Mouse (Mus musculus): ENCODE measurements at regions not wholly inside any gene's neighbourhood (a gene's known extent, or its start where the extent isn't known, plus 50 kb on each side); places are given as distances from the start of the nearest gene placed in this dataset.

DNA sequence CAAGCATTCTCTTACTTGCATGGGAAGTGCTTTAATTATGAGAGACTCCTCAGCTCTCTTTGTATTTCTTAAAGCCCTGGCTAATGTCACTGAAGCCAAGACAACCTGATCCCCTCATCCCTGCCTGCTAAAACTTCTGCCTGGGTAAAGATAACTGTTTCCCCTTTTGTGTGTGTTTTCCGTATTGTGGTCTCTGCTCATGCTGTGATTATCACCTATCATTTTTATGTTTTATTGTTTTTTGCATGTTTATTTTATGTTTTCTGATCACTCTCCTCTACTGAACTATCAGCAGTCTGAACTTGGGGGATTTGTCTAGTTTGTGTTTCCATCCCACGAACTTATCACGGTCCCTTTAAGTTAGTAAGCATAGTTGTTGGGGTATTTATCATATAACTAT lies 100.1 kb upstream of the Prdm1 start:
- WGBS, result 89% methylated on average over 3 of the region's 3 CpGs
- H3K4me2 ChIP-seq (ENCODE audit: low read depth, low read length, severe bottlenecking), result no peak overlapping the region
- no peak overlapping the region for H3K4me3 ChIP-seq (ENCODE audit: low read depth, low read length)
- no peaks in the 10 kb centered on the region for H3K27me3 ChIP-seq (ENCODE audit: control insufficient read depth, insufficient read depth, low read length)
- no peak for DNase-seq (ENCODE audit: low spot score)
- H3K4me1 ChIP-seq (replicated peaks; ENCODE audit: control insufficient read depth, insufficient read depth, low read length), result no peaks in the 10 kb centered on the region
- H3K27ac ChIP-seq (ENCODE audit: low read depth, low read length), result no peak overlapping the region
- no peaks in the 10 kb centered on the region for H3K9me3 ChIP-seq (ENCODE audit: control insufficient read depth, low read length)
- ATAC-seq (replicated peaks; ENCODE audit: low FRiP score), result no peak
- no peak overlapping the region for H3K9ac ChIP-seq (ENCODE audit: low read length)
- no peaks in the 10 kb centered on the region for H3K36me3 ChIP-seq (ENCODE audit: control insufficient read depth, insufficient read depth, low read length)

DNA sequence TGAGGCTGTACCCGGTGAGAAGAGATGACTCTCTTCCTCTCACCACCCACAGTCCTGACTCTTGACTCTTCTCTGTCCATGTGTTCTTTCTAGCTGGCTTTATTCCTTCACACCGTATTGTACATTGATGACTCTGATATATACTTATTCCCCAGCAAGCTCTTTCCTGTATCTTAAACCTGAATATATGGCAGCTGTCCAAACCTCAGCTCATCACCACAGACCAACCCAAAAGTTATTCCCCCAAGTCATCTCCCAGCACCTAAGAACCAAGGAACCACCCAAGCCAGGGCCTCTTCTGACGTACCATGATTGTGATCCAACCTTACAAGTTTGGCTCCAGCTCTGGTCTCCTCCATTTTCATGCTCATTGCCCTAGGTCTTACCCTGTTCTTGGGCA lies 99.1 kb upstream of the Prdm1 start:
- ATAC-seq (replicated peaks; ENCODE audit: low FRiP score), result no peak
- WGBS, result 96% methylated on average over 3 of the region's 3 CpGs

DNA sequence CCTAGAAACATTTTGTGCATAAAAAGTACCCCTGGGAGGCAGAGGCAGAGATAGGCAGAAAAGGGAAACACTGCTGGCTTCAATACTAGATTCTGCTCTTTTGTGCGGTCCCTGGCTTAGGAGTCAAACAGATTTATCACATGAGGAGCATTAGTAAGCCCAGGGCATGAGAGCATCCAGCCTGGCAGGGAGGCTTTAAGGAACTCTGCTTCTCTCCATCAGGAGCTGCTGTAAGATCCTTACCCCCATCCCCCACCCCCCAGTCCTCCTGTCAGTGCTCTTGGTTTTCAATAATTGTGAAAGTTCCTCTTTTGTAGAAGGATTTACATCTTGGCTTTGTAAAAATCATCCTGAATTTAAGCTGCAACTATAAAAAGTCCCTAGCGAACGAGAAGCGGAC lies 97.2 kb upstream of the Prdm1 start:
- H3K4me1 ChIP-seq (replicated peaks; ENCODE audit: control insufficient read depth, insufficient read depth, low read length), result no peaks in the 10 kb centered on the region
- H3K27ac ChIP-seq (ENCODE audit: low read depth, low read length), result no peak overlapping the region
- H3K36me3 ChIP-seq (ENCODE audit: control insufficient read depth, insufficient read depth, low read length), result no peaks in the 10 kb centered on the region
- ATAC-seq (replicated peaks; ENCODE audit: low FRiP score), result no peak
- WGBS, result 67% methylated on average over 4 of the region's 4 CpGs
- H3K4me3 ChIP-seq (ENCODE audit: low read depth, low read length), result no peak overlapping the region
- H3K4me2 ChIP-seq (ENCODE audit: low read depth, low read length, severe bottlenecking), result no peak overlapping the region
- H3K9me3 ChIP-seq (ENCODE audit: control insufficient read depth, low read length), result no peaks in the 10 kb centered on the region
- H3K27me3 ChIP-seq (ENCODE audit: control insufficient read depth, insufficient read depth, low read length), result no peaks in the 10 kb centered on the region
- no peak overlapping the region for H3K9ac ChIP-seq (ENCODE audit: low read length)
- DNase-seq (ENCODE audit: low spot score), result no peak

More for the DNA sequence above, 99.1 kb upstream of the Prdm1 start:
- H3K9ac ChIP-seq (ENCODE audit: low read length), result no peak overlapping the region
- H3K27me3 ChIP-seq (ENCODE audit: control insufficient read depth, insufficient read depth, low read length), result no peaks in the 10 kb centered on the region
- no peaks in the 10 kb centered on the region for H3K4me1 ChIP-seq (replicated peaks; ENCODE audit: control insufficient read depth, insufficient read depth, low read length)
- H3K27ac ChIP-seq (ENCODE audit: low read depth, low read length), result no peak overlapping the region
- H3K4me2 ChIP-seq (ENCODE audit: low read depth, low read length, severe bottlenecking), result no peak overlapping the region
- H3K4me3 ChIP-seq (ENCODE audit: low read depth, low read length), result no peak overlapping the region
- H3K36me3 ChIP-seq (ENCODE audit: control insufficient read depth, insufficient read depth, low read length), result no peaks in the 10 kb centered on the region
- DNase-seq (ENCODE audit: low spot score), result no peak
- no peaks in the 10 kb centered on the region for H3K9me3 ChIP-seq (ENCODE audit: control insufficient read depth, low read length)

DNA sequence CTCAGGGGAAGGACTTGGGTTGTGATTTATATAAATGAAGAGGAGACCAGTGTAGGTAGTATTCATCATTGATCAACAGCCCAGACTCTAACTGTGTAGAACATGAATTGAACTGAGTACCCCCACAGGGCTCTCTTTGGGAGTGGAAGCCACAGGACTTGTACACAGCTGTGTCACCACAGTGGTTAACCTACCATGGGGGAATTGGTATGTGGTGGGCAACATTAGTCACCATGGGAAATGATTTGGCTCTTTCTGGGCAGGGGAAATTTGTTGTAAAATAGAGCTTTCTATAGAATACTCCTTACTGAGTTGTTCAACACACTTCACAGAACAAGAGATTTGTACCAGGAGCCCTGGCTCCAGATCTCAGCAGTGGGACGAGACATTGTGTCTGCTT lies 87.3 kb upstream of the Prdm1 start:
- no peaks in the 10 kb centered on the region for H3K4me1 ChIP-seq (replicated peaks; ENCODE audit: control insufficient read depth, insufficient read depth, low read length)
- H3K27ac ChIP-seq (ENCODE audit: low read depth, low read length), result no peak overlapping the region
- no peaks in the 10 kb centered on the region for H3K27me3 ChIP-seq (ENCODE audit: control insufficient read depth, insufficient read depth, low read length)
- no peak overlapping the region for H3K9ac ChIP-seq (ENCODE audit: low read length)
- H3K4me2 ChIP-seq (ENCODE audit: low read depth, low read length, severe bottlenecking), result no peak overlapping the region
- no peaks in the 10 kb centered on the region for H3K9me3 ChIP-seq (ENCODE audit: control insufficient read depth, low read length)
- no peak for ATAC-seq (replicated peaks; ENCODE audit: low FRiP score)
- DNase-seq (ENCODE audit: low spot score), result no peak
- no peak overlapping the region for H3K4me3 ChIP-seq (ENCODE audit: low read depth, low read length)
- 72% methylated on average over 1 of the region's 1 CpGs for WGBS
- no peaks in the 10 kb centered on the region for H3K36me3 ChIP-seq (ENCODE audit: control insufficient read depth, insufficient read depth, low read length)

DNA sequence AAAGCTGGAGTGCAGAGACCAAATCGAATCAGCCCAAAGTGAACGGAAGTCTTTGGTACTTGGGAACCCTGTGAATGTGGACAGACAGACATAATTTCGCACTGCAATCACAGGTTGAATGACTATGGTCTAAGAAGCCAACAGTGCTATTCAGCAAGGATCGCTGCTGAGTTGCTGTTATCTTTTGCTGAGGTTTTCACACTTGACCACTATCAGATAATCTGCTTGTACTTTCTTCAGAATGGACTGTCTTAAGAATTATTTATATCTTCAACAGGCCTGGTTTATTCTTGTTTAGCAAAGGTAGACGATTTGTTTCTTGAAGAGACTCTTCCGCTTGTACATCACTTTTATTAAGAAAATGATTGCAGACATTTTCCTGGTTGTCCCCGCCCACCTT lies 84.3 kb upstream of the Prdm1 start:
- Histone ChIP-seq H3K4me2 (ENCODE audit: low read depth, low read length, severe bottlenecking) (no peak overlapping the region), H3K4me3 (ENCODE audit: low read depth, low read length) (no peak overlapping the region), H3K36me3 (ENCODE audit: control insufficient read depth, insufficient read depth, low read length) (no peaks in the 10 kb centered on the region), H3K4me1 (replicated peaks; ENCODE audit: control insufficient read depth, insufficient read depth, low read length) (no peaks in the 10 kb centered on the region), H3K9ac (ENCODE audit: low read length) (no peak overlapping the region), H3K9me3 (ENCODE audit: control insufficient read depth, low read length) (no peaks in the 10 kb centered on the region), H3K27me3 (ENCODE audit: control insufficient read depth, insufficient read depth, low read length) (no peaks in the 10 kb centered on the region), H3K27ac (ENCODE audit: low read depth, low read length) (no peak overlapping the region)
- no peak for DNase-seq (ENCODE audit: low spot score)
- no peak for ATAC-seq (replicated peaks; ENCODE audit: low FRiP score)
- 91% methylated on average over 7 of the region's 7 CpGs for WGBS

DNA sequence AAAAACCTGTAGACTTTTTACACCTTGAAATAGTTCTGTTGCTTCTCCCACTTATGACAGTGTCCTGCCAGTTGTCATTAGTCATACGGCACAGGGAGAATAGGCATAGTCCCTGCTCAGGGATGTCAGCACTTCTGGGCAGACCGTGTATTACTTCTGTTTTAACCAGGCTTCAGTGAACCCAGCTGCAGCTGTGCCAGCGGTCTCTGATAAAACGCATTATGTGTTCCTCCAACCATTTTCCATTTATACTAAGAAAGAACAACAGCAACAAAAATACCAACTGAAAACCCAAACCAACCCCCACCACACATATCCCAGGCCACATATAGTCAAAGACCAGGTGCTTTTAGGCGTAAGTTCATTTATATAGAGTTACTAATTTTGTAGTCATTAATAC lies 83.1 kb upstream of the Prdm1 start:
- ATAC-seq (replicated peaks; ENCODE audit: low FRiP score), result no peak
- WGBS, result 91% methylated on average over 5 of the region's 5 CpGs
- DNase-seq (ENCODE audit: low spot score), result no peak
- H3K4me2 ChIP-seq (ENCODE audit: low read depth, low read length, severe bottlenecking), result no peak overlapping the region
- H3K4me1 ChIP-seq (replicated peaks; ENCODE audit: control insufficient read depth, insufficient read depth, low read length), result no peaks in the 10 kb centered on the region
- H3K9me3 ChIP-seq (ENCODE audit: control insufficient read depth, low read length), result no peaks in the 10 kb centered on the region
- H3K9ac ChIP-seq (ENCODE audit: low read length), result no peak overlapping the region
- H3K4me3 ChIP-seq (ENCODE audit: low read depth, low read length), result no peak overlapping the region
- H3K27ac ChIP-seq (ENCODE audit: low read depth, low read length), result no peak overlapping the region
- no peaks in the 10 kb centered on the region for H3K27me3 ChIP-seq (ENCODE audit: control insufficient read depth, insufficient read depth, low read length)
- H3K36me3 ChIP-seq (ENCODE audit: control insufficient read depth, insufficient read depth, low read length), result no peaks in the 10 kb centered on the region

DNA sequence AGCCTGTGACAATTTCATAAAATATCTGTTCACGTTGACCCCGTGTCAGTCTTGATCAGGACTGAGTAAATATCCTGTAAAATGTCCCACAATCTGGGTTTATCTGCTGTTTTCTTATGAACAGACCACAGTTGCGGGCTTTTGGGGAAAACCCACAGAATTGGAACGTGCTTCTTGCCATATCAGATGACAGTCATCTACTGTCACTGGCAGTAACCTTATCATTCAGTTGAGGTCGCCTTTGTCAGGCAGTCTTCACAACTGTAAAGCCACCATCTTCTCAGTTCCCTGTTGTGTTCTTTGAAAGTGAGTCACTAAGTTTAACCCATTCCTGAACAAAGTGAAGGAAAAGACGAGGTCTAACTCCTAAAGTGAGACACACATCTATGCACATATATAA lies 80.9 kb upstream of the Prdm1 start:
- no peaks in the 10 kb centered on the region for H3K27me3 ChIP-seq (ENCODE audit: control insufficient read depth, insufficient read depth, low read length)
- H3K36me3 ChIP-seq (ENCODE audit: control insufficient read depth, insufficient read depth, low read length), result no peaks in the 10 kb centered on the region
- no peak overlapping the region for H3K9ac ChIP-seq (ENCODE audit: low read length)
- H3K4me2 ChIP-seq (ENCODE audit: low read depth, low read length, severe bottlenecking), result no peak overlapping the region
- ATAC-seq (replicated peaks; ENCODE audit: low FRiP score) (no peak), DNase-seq (ENCODE audit: low spot score) (no peak)
- no peak overlapping the region for H3K4me3 ChIP-seq (ENCODE audit: low read depth, low read length)
- H3K27ac ChIP-seq (ENCODE audit: low read depth, low read length), result no peak overlapping the region
- no peaks in the 10 kb centered on the region for H3K4me1 ChIP-seq (replicated peaks; ENCODE audit: control insufficient read depth, insufficient read depth, low read length)
- H3K9me3 ChIP-seq (ENCODE audit: control insufficient read depth, low read length), result no peaks in the 10 kb centered on the region
- 86% methylated on average over 6 of the region's 6 CpGs for WGBS

DNA sequence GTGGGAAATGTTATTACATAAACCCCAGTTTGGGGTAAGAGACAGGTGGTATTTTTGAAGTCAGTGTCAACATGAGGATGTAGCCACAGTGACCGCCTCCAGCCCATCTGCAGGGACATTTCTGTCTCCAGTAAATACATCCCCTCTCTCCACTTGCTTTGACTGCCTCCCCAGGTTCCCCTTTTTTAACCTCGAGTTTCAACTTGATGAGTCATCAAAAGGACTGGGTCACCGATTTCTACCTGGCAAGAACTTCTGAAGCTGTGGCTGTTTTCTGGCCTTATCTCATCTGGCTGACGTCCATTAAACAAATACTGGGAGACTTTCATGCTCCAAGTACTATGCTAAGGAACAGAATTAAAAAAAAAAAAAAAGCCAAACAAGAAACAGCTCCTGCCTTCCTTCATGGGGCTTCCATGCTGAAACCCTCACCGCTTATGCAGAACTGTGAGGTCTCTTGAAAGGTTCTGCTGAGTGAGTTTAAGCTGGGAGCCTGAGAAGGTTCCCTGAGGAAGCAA lies 79.1 kb upstream of the Prdm1 start:
- ATAC-seq (replicated peaks; ENCODE audit: low FRiP score) (no peak), DNase-seq (ENCODE audit: low spot score) (no peak)
- no peak overlapping the region for H3K4me3 ChIP-seq (ENCODE audit: low read depth, low read length)
- H3K4me2 ChIP-seq (ENCODE audit: low read depth, low read length, severe bottlenecking), result no peak overlapping the region
- H3K36me3 ChIP-seq (ENCODE audit: control insufficient read depth, insufficient read depth, low read length), result no peaks in the 10 kb centered on the region
- 84% methylated on average over 5 of the region's 5 CpGs for WGBS
- H3K9me3 ChIP-seq (ENCODE audit: control insufficient read depth, low read length), result no peaks in the 10 kb centered on the region
- no peaks in the 10 kb centered on the region for H3K27me3 ChIP-seq (ENCODE audit: control insufficient read depth, insufficient read depth, low read length)
- no peak overlapping the region for H3K9ac ChIP-seq (ENCODE audit: low read length)
- no peaks in the 10 kb centered on the region for H3K4me1 ChIP-seq (replicated peaks; ENCODE audit: control insufficient read depth, insufficient read depth, low read length)
- no peak overlapping the region for H3K27ac ChIP-seq (ENCODE audit: low read depth, low read length)

DNA sequence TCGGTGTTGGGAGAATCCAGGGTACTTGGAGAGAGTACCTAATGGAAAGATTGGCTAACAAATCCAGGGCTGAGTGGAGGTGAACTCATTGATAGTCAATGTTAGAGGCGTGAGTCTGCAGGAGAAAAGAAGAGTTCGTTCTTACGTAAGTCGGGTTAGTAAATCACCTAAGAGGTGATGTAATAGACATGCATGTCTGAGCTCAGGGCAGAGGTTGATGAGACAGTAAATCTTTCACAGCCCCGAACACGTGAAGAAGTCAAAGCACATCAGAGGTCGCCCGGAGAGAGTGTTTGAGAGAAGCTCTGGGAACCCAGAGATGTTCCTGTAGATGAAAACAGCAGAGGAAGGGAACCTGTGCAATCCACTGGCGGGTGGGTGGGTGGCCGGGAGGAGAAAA lies 76.2 kb upstream of the Prdm1 start:
- ATAC-seq (replicated peaks; ENCODE audit: low FRiP score) (no peak), DNase-seq (ENCODE audit: low spot score) (no peak)
- Histone ChIP-seq H3K27ac (ENCODE audit: low read depth, low read length) (no peak overlapping the region), H3K9ac (ENCODE audit: low read length) (no peak overlapping the region), H3K36me3 (ENCODE audit: control insufficient read depth, insufficient read depth, low read length) (no peaks in the 10 kb centered on the region), H3K4me2 (ENCODE audit: low read depth, low read length, severe bottlenecking) (no peak overlapping the region), H3K4me1 (replicated peaks; ENCODE audit: control insufficient read depth, insufficient read depth, low read length) (no peaks in the 10 kb centered on the region), H3K27me3 (ENCODE audit: control insufficient read depth, insufficient read depth, low read length) (no peaks in the 10 kb centered on the region), H3K9me3 (ENCODE audit: control insufficient read depth, low read length) (no peaks in the 10 kb centered on the region), H3K4me3 (ENCODE audit: low read depth, low read length) (no peak overlapping the region)
- 88% methylated on average over 11 of the region's 11 CpGs for WGBS

Data from forebrain, embryonic 11.5 days (tissue).